Mouse (Mus musculus): Measurements from ENCODE around the gene Ano9. TPM values are rescaled to one million over a fixed set of nuclear protein-coding genes. Genes with fewer than 3 reads are reported as not detected.

Ano9 gene
- polyA plus RNA-seq (2015; fragmentation: Nextera tagmentation; extraction: Ambion mirVana), result 8.0 and 8.6 TPM in 2 replicates

DNA sequence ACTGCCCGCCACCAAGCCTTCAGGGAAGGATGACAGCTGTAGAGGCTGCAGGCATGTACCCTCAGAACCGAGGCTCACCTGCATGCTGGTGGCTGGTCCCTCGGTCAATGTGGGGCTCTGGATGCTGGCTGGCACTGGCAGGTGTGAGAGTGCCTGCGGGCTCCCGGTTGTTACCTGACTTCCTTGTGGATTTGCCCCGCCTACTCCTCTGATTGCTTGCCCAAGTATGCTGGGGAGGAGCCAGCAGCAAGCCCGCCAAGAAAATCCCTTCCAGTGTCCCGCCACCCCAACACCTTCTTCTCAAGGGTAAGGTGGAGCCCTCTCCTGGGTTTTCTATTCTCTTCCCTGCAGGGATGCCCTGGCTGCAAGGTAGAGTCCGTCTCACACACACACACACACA is at the start of gene Ano9:
TSS of gene Ano9 (minus strand) at position 171 of the 400 bp plus-strand sequence.
- H3K9ac ChIP-seq (replicated peaks; ENCODE audit: low read length), result peak within 1 kb of the TSS; percentile 10
- no peaks in the 10 kb centered on the region for H3K27me3 ChIP-seq (ENCODE audit: insufficient read depth, low read length)
- peaks cover 4% of the 10 kb centered on the region for H3K4me1 ChIP-seq (ENCODE audit: insufficient read depth, low read length)
- H3K9me3 ChIP-seq (ENCODE audit: low read length), result no peaks in the 10 kb centered on the region
- H3K36me3 ChIP-seq (ENCODE audit: insufficient read depth, low read length), result no peaks in the 10 kb centered on the region
- 17% methylated on average over 9 of the region's 9 CpGs for WGBS
- H3K27ac ChIP-seq (ENCODE audit: low read length), result no peak within 1 kb of the TSS
- H3K4me3 ChIP-seq (ENCODE audit: low read length), result peak within 1 kb of the TSS; percentile 23
- peak; percentile 18; the same call in 1 of the 2 replicates for ATAC-seq (ENCODE audit: low FRiP score, low TSS enrichment)
- H3K4me2 ChIP-seq (replicated peaks; ENCODE audit: low read depth, low read length), result peak within 1 kb of the TSS; percentile 43

GRCm38 (mm10) chr7:141164850-141165249 is 47.2 kb upstream of the Ano9 start:
- Histone ChIP-seq H3K9ac (replicated peaks; ENCODE audit: low read length) (no peak overlapping the region), H3K36me3 (ENCODE audit: insufficient read depth, low read length) (peaks cover 59% of the 10 kb centered on the region), H3K4me1 (ENCODE audit: insufficient read depth, low read length) (peaks cover 17% of the 10 kb centered on the region), H3K27me3 (ENCODE audit: insufficient read depth, low read length) (no peaks in the 10 kb centered on the region), H3K4me2 (replicated peaks; ENCODE audit: low read depth, low read length) (no peak overlapping the region), H3K4me3 (ENCODE audit: low read length) (no peak overlapping the region), H3K9me3 (ENCODE audit: low read length) (no peaks in the 10 kb centered on the region), H3K27ac (ENCODE audit: low read length) (no peak overlapping the region)
- no peak for ATAC-seq (ENCODE audit: low FRiP score, low TSS enrichment)
- 86% methylated on average over 6 of the region's 6 CpGs for WGBS

GRCm38 (mm10) chr7:141164397-141164796 is 46.8 kb upstream of the Ano9 start:
- Histone ChIP-seq H3K4me2 (replicated peaks; ENCODE audit: low read depth, low read length) (no peak overlapping the region), H3K27me3 (ENCODE audit: insufficient read depth, low read length) (no peaks in the 10 kb centered on the region), H3K9me3 (ENCODE audit: low read length) (no peaks in the 10 kb centered on the region), H3K4me3 (ENCODE audit: low read length) (no peak overlapping the region), H3K36me3 (ENCODE audit: insufficient read depth, low read length) (peaks cover 62% of the 10 kb centered on the region), H3K4me1 (ENCODE audit: insufficient read depth, low read length) (peaks cover 17% of the 10 kb centered on the region), H3K27ac (ENCODE audit: low read length) (no peak overlapping the region), H3K9ac (replicated peaks; ENCODE audit: low read length) (no peak overlapping the region)
- ATAC-seq (ENCODE audit: low FRiP score, low TSS enrichment), result no peak
- WGBS, result 92% methylated on average over 7 of the region's 7 CpGs

- Histone ChIP-seq H3K4me1 (ENCODE audit: insufficient read depth, low read length) (no peaks in the 10 kb centered on the region), H3K27me3 (ENCODE audit: insufficient read depth, low read length) (no peaks in the 10 kb centered on the region), H3K4me3 (ENCODE audit: low read length) (no peak overlapping the region), H3K27ac (ENCODE audit: low read length) (no peak overlapping the region), H3K9me3 (ENCODE audit: low read length) (no peaks in the 10 kb centered on the region), H3K4me2 (replicated peaks; ENCODE audit: low read depth, low read length) (no peak overlapping the region), H3K9ac (replicated peaks; ENCODE audit: low read length) (no peak overlapping the region), H3K36me3 (ENCODE audit: insufficient read depth, low read length) (peaks cover 57% of the 10 kb centered on the region)
- 84% methylated on average over 9 of the region's 9 CpGs for WGBS
- no peak for ATAC-seq (ENCODE audit: low FRiP score, low TSS enrichment)
Observed at GRCm38 (mm10) chr7:141155362-141155761, 37.8 kb upstream of the Ano9 start.

GRCm38 (mm10) chr7:141148639-141149038 is 31.0 kb upstream of the Ano9 start:
- Histone ChIP-seq H3K27ac (ENCODE audit: low read length) (no peak overlapping the region), H3K4me1 (ENCODE audit: insufficient read depth, low read length) (no peaks in the 10 kb centered on the region), H3K9ac (replicated peaks; ENCODE audit: low read length) (no peak overlapping the region), H3K4me2 (replicated peaks; ENCODE audit: low read depth, low read length) (no peak overlapping the region), H3K9me3 (ENCODE audit: low read length) (no peaks in the 10 kb centered on the region), H3K4me3 (ENCODE audit: low read length) (no peak overlapping the region), H3K36me3 (ENCODE audit: insufficient read depth, low read length) (peaks cover 28% of the 10 kb centered on the region), H3K27me3 (ENCODE audit: insufficient read depth, low read length) (no peaks in the 10 kb centered on the region)
- ATAC-seq (ENCODE audit: low FRiP score, low TSS enrichment), result no peak
- WGBS, result 74% methylated on average over 4 of the region's 4 CpGs

DNA sequence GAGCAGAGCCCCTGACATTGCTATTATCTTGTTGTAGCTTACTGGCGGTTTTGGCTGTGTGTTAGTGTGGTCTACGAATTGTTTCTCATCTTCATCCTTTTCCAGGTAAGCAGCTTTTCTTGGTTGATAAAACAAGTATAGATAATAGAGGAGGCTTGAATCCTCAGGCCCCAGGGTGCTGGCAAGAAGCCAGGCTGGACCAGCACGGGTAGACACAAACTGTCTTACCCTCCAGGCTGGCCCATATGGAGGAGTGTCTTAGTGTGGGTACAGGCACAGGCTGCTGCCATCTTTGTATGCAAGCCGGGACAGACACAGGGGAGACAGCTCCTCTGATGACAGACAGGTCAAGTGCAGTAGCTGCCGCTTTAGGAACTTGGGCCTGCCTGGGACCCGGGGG is 29.4 kb upstream of the Ano9 start:
- H3K27ac ChIP-seq (ENCODE audit: low read length), result no peak overlapping the region
- WGBS, result 84% methylated on average over 6 of the region's 6 CpGs
- no peaks in the 10 kb centered on the region for H3K4me1 ChIP-seq (ENCODE audit: insufficient read depth, low read length)
- no peaks in the 10 kb centered on the region for H3K27me3 ChIP-seq (ENCODE audit: insufficient read depth, low read length)
- no peak overlapping the region for H3K4me3 ChIP-seq (ENCODE audit: low read length)
- no peaks in the 10 kb centered on the region for H3K9me3 ChIP-seq (ENCODE audit: low read length)
- no peak for ATAC-seq (ENCODE audit: low FRiP score, low TSS enrichment)
- H3K4me2 ChIP-seq (replicated peaks; ENCODE audit: low read depth, low read length), result no peak overlapping the region
- peaks cover 15% of the 10 kb centered on the region for H3K36me3 ChIP-seq (ENCODE audit: insufficient read depth, low read length)
- H3K9ac ChIP-seq (replicated peaks; ENCODE audit: low read length), result no peak overlapping the region

DNA sequence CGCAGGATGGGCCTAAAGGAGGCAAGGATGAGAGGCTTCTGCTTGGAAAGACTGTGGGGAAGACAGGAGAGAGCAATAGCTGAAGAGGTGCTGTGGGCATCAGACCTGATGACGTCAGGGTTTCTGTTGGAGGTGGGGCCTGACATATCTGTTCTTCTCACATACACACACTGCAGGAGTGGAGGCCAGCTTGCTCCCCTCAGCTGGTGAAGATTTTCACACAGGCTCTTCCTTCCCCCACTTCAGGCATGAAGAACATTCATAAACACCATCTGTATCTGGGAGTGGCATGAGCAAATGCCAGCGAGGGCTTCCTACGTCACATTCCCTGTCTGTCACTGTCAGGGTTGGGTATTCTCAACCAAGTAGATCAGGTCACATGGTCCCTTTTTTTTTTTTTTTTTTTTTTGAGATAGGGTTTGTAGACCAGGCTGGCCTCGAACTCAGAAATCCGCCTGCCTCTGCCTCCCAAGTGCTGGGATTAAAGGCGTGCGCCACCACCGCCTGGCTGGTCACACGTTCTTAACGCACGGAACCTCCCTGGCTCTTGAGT is 28.5 kb upstream of the Ano9 start:
- Histone ChIP-seq H3K27me3 (ENCODE audit: insufficient read depth, low read length) (no peaks in the 10 kb centered on the region), H3K27ac (ENCODE audit: low read length) (no peak overlapping the region), H3K4me1 (ENCODE audit: insufficient read depth, low read length) (no peaks in the 10 kb centered on the region), H3K36me3 (ENCODE audit: insufficient read depth, low read length) (peaks cover 7% of the 10 kb centered on the region; the same call in 1 of the 2 replicates), H3K4me2 (replicated peaks; ENCODE audit: low read depth, low read length) (no peak overlapping the region), H3K9me3 (ENCODE audit: low read length) (no peaks in the 10 kb centered on the region), H3K9ac (replicated peaks; ENCODE audit: low read length) (no peak overlapping the region), H3K4me3 (ENCODE audit: low read length) (no peak overlapping the region)
- 96% methylated on average over 12 of the region's 12 CpGs for WGBS
- ATAC-seq (ENCODE audit: low FRiP score, low TSS enrichment), result no peak

DNA sequence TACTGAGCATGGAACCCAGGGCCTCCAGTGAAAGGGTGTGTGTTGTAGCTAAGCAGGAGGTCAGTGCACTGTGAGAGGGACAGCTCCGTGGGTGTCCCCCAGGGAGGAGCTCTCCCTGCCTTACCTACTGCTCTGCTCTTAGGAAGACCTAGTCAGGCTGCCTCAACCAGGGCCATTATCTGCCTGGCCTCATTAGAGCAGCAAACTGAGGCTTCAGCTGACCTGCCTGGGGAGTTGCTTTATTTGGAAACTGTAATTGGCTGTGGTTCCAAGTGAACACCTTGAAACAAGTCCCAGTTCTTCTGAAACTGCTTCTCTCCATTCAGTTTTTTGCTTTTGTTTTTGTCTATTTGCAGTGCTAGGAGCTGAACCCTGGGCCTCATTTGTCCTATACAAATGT is 27.8 kb upstream of the Ano9 start:
- H3K9me3 ChIP-seq (ENCODE audit: low read length), result no peaks in the 10 kb centered on the region
- no peak overlapping the region for H3K4me2 ChIP-seq (replicated peaks; ENCODE audit: low read depth, low read length)
- no peak overlapping the region for H3K9ac ChIP-seq (replicated peaks; ENCODE audit: low read length)
- 65% methylated on average over 1 of the region's 1 CpGs for WGBS
- no peak overlapping the region for H3K27ac ChIP-seq (ENCODE audit: low read length)
- H3K4me1 ChIP-seq (ENCODE audit: insufficient read depth, low read length), result no peaks in the 10 kb centered on the region
- no peak for ATAC-seq (ENCODE audit: low FRiP score, low TSS enrichment)
- H3K4me3 ChIP-seq (ENCODE audit: low read length), result no peak overlapping the region
- H3K36me3 ChIP-seq (ENCODE audit: insufficient read depth, low read length), result peaks cover 7% of the 10 kb centered on the region; the same call in 1 of the 2 replicates
- H3K27me3 ChIP-seq (ENCODE audit: insufficient read depth, low read length), result no peaks in the 10 kb centered on the region

DNA sequence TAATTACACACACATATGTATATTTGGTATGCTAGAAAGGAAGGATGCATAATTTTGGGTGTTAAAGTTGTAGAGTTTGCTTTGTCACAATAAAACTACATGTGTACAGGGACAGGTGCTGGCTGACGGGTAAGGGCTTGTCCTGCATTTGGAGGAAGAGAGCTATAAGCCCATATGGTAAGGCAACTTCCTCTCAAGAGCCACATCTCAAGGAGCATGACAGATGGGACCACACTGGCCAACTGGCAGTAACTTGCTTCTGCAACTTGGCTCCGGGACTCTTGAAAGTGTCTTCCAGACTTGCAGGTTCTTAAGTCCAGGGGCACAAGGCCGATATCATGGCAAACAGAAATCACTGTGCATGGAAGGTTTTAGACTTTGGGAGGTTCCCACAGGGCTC is 27.0 kb upstream of the Ano9 start:
- Histone ChIP-seq H3K9me3 (ENCODE audit: low read length) (no peaks in the 10 kb centered on the region), H3K27ac (ENCODE audit: low read length) (no peak overlapping the region), H3K36me3 (ENCODE audit: insufficient read depth, low read length) (peaks cover 7% of the 10 kb centered on the region; the same call in 1 of the 2 replicates), H3K4me2 (replicated peaks; ENCODE audit: low read depth, low read length) (no peak overlapping the region), H3K9ac (replicated peaks; ENCODE audit: low read length) (no peak overlapping the region), H3K4me1 (ENCODE audit: insufficient read depth, low read length) (no peaks in the 10 kb centered on the region), H3K27me3 (ENCODE audit: insufficient read depth, low read length) (no peaks in the 10 kb centered on the region), H3K4me3 (ENCODE audit: low read length) (no peak overlapping the region)
- 92% methylated on average over 3 of the region's 3 CpGs for WGBS
- ATAC-seq (ENCODE audit: low FRiP score, low TSS enrichment), result no peak

- 87% methylated on average over 2 of the region's 2 CpGs for WGBS
- no peak for ATAC-seq (ENCODE audit: low FRiP score, low TSS enrichment)
- H3K27ac ChIP-seq (ENCODE audit: low read length), result no peak overlapping the region
- no peaks in the 10 kb centered on the region for H3K9me3 ChIP-seq (ENCODE audit: low read length)
- H3K4me3 ChIP-seq (ENCODE audit: low read length), result no peak overlapping the region
- H3K36me3 ChIP-seq (ENCODE audit: insufficient read depth, low read length), result peaks cover 7% of the 10 kb centered on the region; the same call in 1 of the 2 replicates
- H3K4me2 ChIP-seq (replicated peaks; ENCODE audit: low read depth, low read length), result no peak overlapping the region
- H3K27me3 ChIP-seq (ENCODE audit: insufficient read depth, low read length), result no peaks in the 10 kb centered on the region
- H3K4me1 ChIP-seq (ENCODE audit: insufficient read depth, low read length), result no peaks in the 10 kb centered on the region
- no peak overlapping the region for H3K9ac ChIP-seq (replicated peaks; ENCODE audit: low read length)
Observed at GRCm38 (mm10) chr7:141143861-141144260, 26.3 kb upstream of the Ano9 start.

Data from kidney, embryonic 16.5 days (tissue).